Mouse (Mus musculus): ENCODE results near the gene Ncam1.

- TF ChIP-seq CTCF (IDR thresholded peaks at IDR 0.05; ENCODE audit: low read depth) (no peak), EP300 (IDR thresholded peaks at IDR 0.05; ENCODE audit: low read depth) (no peak)
These were observed 175.6 kb downstream of the Ncam1 start for GRCm38 (mm10) chr9:49622928-49623676.

All from liver, postnatal 0 days (tissue).